ENCODE assay signal across 8 mouse cellular contexts in genomic region chr11:101785143-101785851, GRCm38 (mm10). TPM values are rescaled to one million over a fixed set of nuclear protein-coding genes. Genes with fewer than 3 reads are reported as not detected.
DNase-seq lines count a peak whose midpoint lies in the region; ATAC-seq and TF ChIP-seq lines count a peak whose summit lies in the region.

Etv4 (minus strand) TSS chr11:101785371.

- DNase-seq in gastrocnemius, postnatal 25 days: peak; percentile 85
- DNase-seq in intestine, embryonic 14.5 days (ENCODE audit: low spot score): peak; percentile 93
- DNase-seq in left cerebral cortex, postnatal 14 days (ENCODE audit: low spot score in 2 of 2): peak; percentile 90 to 97
- peak; percentile 95 for DNase-seq in mesoderm, embryonic 11.5 days (ENCODE audit: low read depth, low spot score)
- peak; percentile 90 for DNase-seq in right cerebral cortex, postnatal 4 days

- H3K4me1 ChIP-seq in cortical plate, adult 2 months (ENCODE audit: control insufficient read depth, insufficient read depth, low read length): no peaks in the 10 kb centered on the region
- peaks cover 20% of the 10 kb centered on the region for H3K4me1 ChIP-seq in intestine, embryonic 14.5 days (replicated peaks; ENCODE audit: control insufficient read depth, insufficient read depth, low read length)

- H3K36me3 ChIP-seq in intestine, embryonic 14.5 days (ENCODE audit: control insufficient read depth, insufficient read depth, low read length): no peaks in the 10 kb centered on the region

- under 1% methylated on average over 35 of the region's 35 CpGs for WGBS in intestine, embryonic 14.5 days

- H3K4me3 ChIP-seq in cortical plate, adult 2 months (ENCODE audit: insufficient read depth, low read length): peak within 1 kb of the TSS; percentile 47
- peak within 1 kb of the TSS; percentile 49 for H3K4me3 ChIP-seq in intestine, embryonic 14.5 days (ENCODE audit: low read depth, low read length)

- peak within 1 kb of the TSS; percentile 55 for H3K9ac ChIP-seq in intestine, embryonic 14.5 days (ENCODE audit: low read length)

- H3K9me3 ChIP-seq in intestine, embryonic 14.5 days (ENCODE audit: control insufficient read depth, low read length): no peaks in the 10 kb centered on the region

- no peak for TF ChIP-seq CTCF in cortical plate, adult 2 months (IDR thresholded peaks at IDR 0.05; ENCODE audit: extremely low read depth, insufficient read depth, low read length)

- H3K27ac ChIP-seq in cortical plate, adult 2 months (ENCODE audit: insufficient read depth, low read length): no peak within 1 kb of the TSS
- peak within 1 kb of the TSS; percentile 65 for H3K27ac ChIP-seq in intestine, embryonic 14.5 days (ENCODE audit: low read depth)

- no peak; the same call in 1 of the 2 replicates for TF ChIP-seq POLR2A in cortical plate, adult 2 months (IDR thresholded peaks at IDR 0.05; ENCODE audit: extremely low read depth, insufficient read depth, low read length)

- ATAC-seq in activated CD4-positive, CD25-positive, alpha-beta regulatory T cell, adult 4 months: peak; percentile 90
- ATAC-seq in intestine, embryonic 14.5 days (replicated peaks; ENCODE audit: low FRiP score, low TSS enrichment, low read depth): peak; percentile 81
- ATAC-seq in erythroid progenitor cell, adult 5-6 weeks (replicated peaks; ENCODE audit: low FRiP score, poor library complexity, severe bottlenecking): no peak

- intact Hi-C loops in left cerebral cortex, postnatal 14 days (cut with DNase I): no loop called here

- H3K4me2 ChIP-seq in intestine, embryonic 14.5 days (ENCODE audit: low read length): peak within 1 kb of the TSS; percentile 97

- peaks cover 70% of the 10 kb centered on the region for H3K27me3 ChIP-seq in intestine, embryonic 14.5 days (replicated peaks; ENCODE audit: control insufficient read depth, insufficient read depth, low read length)

RNA-seq across cellular contexts. Expression of gene Etv4, which starts in this region (rescaled TPM):
- 1 to 10 TPM in 1 of 2 experiments, not detected in 1; 1.0 TPM for polyA plus RNA-seq in activated CD4-positive, CD25-positive, alpha-beta regulatory T cell, adult 4 months (2017; shearing (Covaris generic))
- polyA plus RNA-seq in cortical plate, adult 2 months (2012; rRNA removed): 19.7 and 20.6 TPM in 2 replicates
- 1 to 10 TPM; 5.7 to 6.1 TPM for total RNA-seq in gastrocnemius, postnatal 25 days (2021)
- 5.5 and 6.2 TPM in 2 replicates for polyA plus RNA-seq in intestine, embryonic 14.5 days (2014; fragmentation: Nextera tagmentation; extraction: Ambion mirVana)
- total RNA-seq in left cerebral cortex, postnatal 14 days (2021): 10 to 100 TPM; 18.5 to 19.3 TPM
- not detected in 2 replicates for total RNA-seq in erythroid progenitor cell, adult 5-6 weeks (2015; ENCODE audit: low replicate concordance)
- not detected in 2 replicates for total RNA-seq in erythroid progenitor cell, adult 5-6 weeks (2017; ENCODE audit: low replicate concordance)

Comparison
In these comparisons a context has a peak if more than half of its experiments do, and no peak if none do; other contexts are left out.
1. RNA of gene Etv4 (total RNA-seq): 18.5 to 19.3 TPM in left cerebral cortex, postnatal 14 days and 5.7 to 6.1 TPM in gastrocnemius, postnatal 25 days; not detected in erythroid progenitor cell, adult 5-6 weeks; every median in the first group is over 4 times any median in the second.
2. Peak in every context shown above with its lines, with median percentiles within 50 percentile points of each other: DNase-seq.